Mouse (Mus musculus): ENCODE results near the gene Kbtbd4. TPM values are rescaled to one million over a fixed set of nuclear protein-coding genes. Genes with fewer than 3 reads are reported as not detected.

Kbtbd4 gene
- polyA plus RNA-seq, 1 experiment from 2014 or later, result 55.9 TPM

- Histone ChIP-seq H3K27me3 (ENCODE audit: insufficient read depth, poor library complexity, severe bottlenecking) (no peaks in the 10 kb centered on the region; the same call in 1 of the 2 replicates), H3K4me3 (no peak overlapping the region), H3K4me1 (replicated peaks) (peaks cover 33% of the 10 kb centered on the region), H3K27ac (no peak overlapping the region), H3K9me3 (no peaks in the 10 kb centered on the region), H3K36me3 (peaks cover 38% of the 10 kb centered on the region)
- 86% methylated on average over 1 of the region's 1 CpGs for WGBS
- DNase-seq (ENCODE audit: low spot score), result no peak
These were observed 11.0 kb downstream of the Kbtbd4 start for GRCm38 (mm10) chr2:90915516-90915915.

DNA sequence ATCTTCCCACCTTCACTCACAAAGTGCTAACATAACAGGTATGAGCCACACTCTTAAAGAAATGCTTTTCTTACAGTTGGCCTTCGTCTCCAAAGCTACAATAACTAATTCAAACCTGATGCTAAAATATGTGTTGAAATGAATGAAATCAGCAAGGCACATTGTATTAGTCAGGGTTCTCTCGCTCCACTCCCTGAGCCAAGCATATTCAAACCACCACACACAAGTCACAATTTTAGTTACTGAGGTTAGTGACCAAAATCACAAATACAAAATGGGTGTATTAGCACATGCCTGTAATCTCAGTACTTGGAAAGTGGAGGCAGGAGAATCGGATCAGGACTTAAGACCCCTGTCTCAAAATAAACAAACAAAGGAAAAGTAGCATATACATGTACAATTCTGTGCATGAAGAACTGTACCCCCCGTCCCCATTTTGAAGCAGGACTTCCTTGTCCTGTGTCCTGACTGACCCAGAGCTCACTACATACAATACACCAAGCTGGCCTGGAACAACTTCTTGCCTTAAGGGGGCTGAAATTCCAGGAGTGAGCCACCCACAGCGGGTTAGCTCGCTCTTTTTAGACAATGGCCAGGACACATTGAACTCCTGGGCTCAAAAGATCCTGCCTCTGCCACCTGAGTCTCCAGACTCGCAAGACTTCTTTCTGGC lies 12.2 kb downstream of the Kbtbd4 start:
- H3K4me3 ChIP-seq, result peak overlapping the region; percentile 71
- H3K36me3 ChIP-seq, result peaks cover 27% of the 10 kb centered on the region
- H3K9me3 ChIP-seq, result no peaks in the 10 kb centered on the region
- peaks cover 33% of the 10 kb centered on the region for H3K4me1 ChIP-seq (replicated peaks)
- 37% methylated on average over 7 of the region's 7 CpGs for WGBS
- no peaks in the 10 kb centered on the region; the same call in 1 of the 2 replicates for H3K27me3 ChIP-seq (ENCODE audit: insufficient read depth, poor library complexity, severe bottlenecking)
- no peak for DNase-seq (ENCODE audit: low spot score)
- peak overlapping the region; percentile 98 for H3K27ac ChIP-seq

DNA sequence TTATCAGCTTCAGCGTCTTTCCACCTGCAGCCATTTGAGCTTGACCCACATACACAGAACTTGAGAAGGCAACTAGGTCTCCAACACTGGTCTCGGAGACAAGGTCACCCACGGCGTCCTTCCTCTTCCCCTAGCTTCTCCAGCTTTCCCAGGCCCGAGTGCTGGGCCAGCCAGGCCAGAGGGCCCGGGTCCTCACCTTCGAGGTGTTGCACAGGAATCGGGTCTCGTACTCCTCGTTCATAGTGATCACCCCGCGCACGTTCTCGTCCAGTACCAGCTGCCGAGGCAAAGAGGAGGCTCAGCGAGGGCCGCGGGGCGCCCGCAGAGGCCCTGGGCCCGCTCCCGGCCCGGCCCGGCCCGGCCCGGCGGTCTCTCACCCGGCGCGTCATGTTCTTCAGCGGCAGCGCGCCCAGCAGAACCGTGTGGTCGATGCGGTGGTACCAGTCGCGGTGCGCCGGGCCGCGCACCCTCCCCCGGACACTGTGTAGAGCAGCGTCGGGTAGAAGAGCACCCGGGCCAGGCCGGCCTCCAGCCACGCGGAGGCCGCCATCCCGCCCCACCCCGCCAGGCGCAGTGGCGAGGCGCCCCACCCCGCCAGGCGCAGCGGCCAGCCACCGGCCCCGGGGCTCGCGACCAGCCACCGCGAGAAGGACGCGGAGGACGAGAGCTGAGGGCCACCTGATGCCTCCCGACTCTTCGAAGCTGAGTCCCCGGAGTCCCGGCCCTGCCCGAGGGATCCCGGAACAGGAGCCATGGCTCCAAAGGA lies 12.9 kb downstream of the Kbtbd4 start:
- H3K36me3 ChIP-seq, result peaks cover 21% of the 10 kb centered on the region
- WGBS, result under 1% methylated on average over 73 of the region's 73 CpGs
- DNase-seq (ENCODE audit: low spot score), result peak; percentile 82
- H3K9me3 ChIP-seq, result no peaks in the 10 kb centered on the region
- H3K4me3 ChIP-seq, result peak overlapping the region; percentile 71
- H3K4me1 ChIP-seq (replicated peaks), result peaks cover 33% of the 10 kb centered on the region
- peak overlapping the region; percentile 98 for H3K27ac ChIP-seq
- H3K27me3 ChIP-seq (ENCODE audit: insufficient read depth, poor library complexity, severe bottlenecking), result no peaks in the 10 kb centered on the region; the same call in 1 of the 2 replicates

DNA sequence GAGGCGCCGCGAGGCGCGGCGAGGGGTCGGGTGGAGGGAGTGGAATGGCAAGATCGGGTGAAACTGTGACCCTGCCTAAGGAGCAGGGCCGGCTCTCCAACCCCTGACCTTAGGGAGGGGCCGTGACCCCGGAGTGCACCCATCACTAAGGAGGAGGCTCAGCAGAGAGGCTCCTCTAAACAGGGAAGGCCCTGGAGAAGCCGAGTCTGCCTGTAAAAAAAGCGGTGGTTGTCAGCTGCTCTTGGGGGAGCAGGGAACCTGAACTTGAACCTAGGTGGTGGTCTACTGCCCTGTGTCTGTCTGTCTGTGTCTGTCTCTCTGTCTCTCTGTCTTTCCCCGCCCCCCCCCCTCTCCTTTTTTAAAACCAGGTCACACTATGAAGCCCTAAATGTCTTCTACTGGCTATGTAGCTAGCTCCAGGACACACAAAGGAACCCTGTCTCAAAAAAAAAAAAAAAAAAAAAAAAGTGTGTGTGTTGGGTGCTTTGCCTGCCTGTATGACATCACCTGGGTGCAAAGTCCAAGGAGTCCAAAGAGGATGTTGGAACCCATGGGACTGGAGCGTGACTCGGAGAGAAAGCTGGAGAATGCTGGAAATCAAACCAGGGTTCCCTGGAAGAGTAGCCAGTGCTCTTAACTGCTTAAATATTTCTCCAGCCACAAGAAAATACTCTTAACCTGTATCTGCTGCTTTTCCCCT lies 13.6 kb downstream of the Kbtbd4 start:
- DNase-seq (ENCODE audit: low spot score), result no peak
- 12% methylated on average over 16 of the region's 16 CpGs for WGBS

GRCm38 (mm10) chr2:90921178-90921577 lies 16.6 kb downstream of the Kbtbd4 start:
- 84% methylated on average over 1 of the region's 1 CpGs for WGBS
- H3K27me3 ChIP-seq (ENCODE audit: insufficient read depth, poor library complexity, severe bottlenecking), result no peaks in the 10 kb centered on the region; the same call in 1 of the 2 replicates
- no peaks in the 10 kb centered on the region for H3K9me3 ChIP-seq
- peaks cover 23% of the 10 kb centered on the region for H3K4me1 ChIP-seq (replicated peaks)
- no peak for DNase-seq (ENCODE audit: low spot score)
- H3K36me3 ChIP-seq, result no peaks in the 10 kb centered on the region
- H3K4me3 ChIP-seq, result no peak overlapping the region
- H3K27ac ChIP-seq, result no peak overlapping the region

More for the DNA sequence above, 13.6 kb downstream of the Kbtbd4 start:
- peaks cover 33% of the 10 kb centered on the region for H3K4me1 ChIP-seq (replicated peaks)
- H3K27me3 ChIP-seq (ENCODE audit: insufficient read depth, poor library complexity, severe bottlenecking), result no peaks in the 10 kb centered on the region; the same call in 1 of the 2 replicates
- peak overlapping the region; percentile 98 for H3K27ac ChIP-seq
- H3K4me3 ChIP-seq, result peak overlapping the region; percentile 71
- no peaks in the 10 kb centered on the region for H3K9me3 ChIP-seq
- peaks cover 14% of the 10 kb centered on the region for H3K36me3 ChIP-seq

- WGBS, result 96% methylated on average over 2 of the region's 2 CpGs
- no peaks in the 10 kb centered on the region; the same call in 1 of the 2 replicates for H3K27me3 ChIP-seq (ENCODE audit: insufficient read depth, poor library complexity, severe bottlenecking)
These were observed 18.1 kb downstream of the Kbtbd4 start for GRCm38 (mm10) chr2:90922636-90923035.

DNA sequence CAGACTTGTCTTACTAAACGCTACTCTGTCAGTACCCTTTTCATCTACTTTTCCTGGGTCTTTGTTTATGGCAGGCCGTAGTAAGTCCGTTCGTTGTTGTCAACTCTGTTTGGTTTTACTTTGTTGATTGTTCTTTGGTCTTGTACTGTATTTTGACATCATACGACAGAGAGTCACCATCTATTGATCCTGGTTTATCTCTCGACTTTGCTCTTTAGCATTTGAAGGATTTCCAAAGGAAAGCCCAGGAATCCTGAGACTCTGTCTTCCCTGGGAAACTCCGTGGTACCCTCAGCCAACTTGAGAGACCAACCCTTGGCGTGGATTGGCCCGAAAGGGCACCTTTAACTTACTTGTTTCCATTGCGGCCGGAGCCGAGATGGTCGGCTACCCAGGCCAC lies 24.0 kb downstream of the Kbtbd4 start:
- 88% methylated on average over 13 of the region's 13 CpGs for WGBS

More at GRCm38 (mm10) chr2:90922636-90923035, 18.1 kb downstream of the Kbtbd4 start:
- Histone ChIP-seq H3K4me3 (no peak overlapping the region), H3K4me1 (replicated peaks) (peaks cover 9% of the 10 kb centered on the region), H3K27ac (no peak overlapping the region), H3K9me3 (no peaks in the 10 kb centered on the region), H3K36me3 (no peaks in the 10 kb centered on the region)
- no peak for DNase-seq (ENCODE audit: low spot score)

GRCm38 (mm10) chr2:90931829-90932228 lies 27.3 kb downstream of the Kbtbd4 start:
- no peaks in the 10 kb centered on the region for H3K36me3 ChIP-seq
- DNase-seq (ENCODE audit: low spot score), result no peak
- H3K9me3 ChIP-seq, result no peaks in the 10 kb centered on the region
- no peaks in the 10 kb centered on the region for H3K27me3 ChIP-seq (ENCODE audit: insufficient read depth, poor library complexity, severe bottlenecking)
- H3K4me1 ChIP-seq (replicated peaks), result no peaks in the 10 kb centered on the region
- H3K4me3 ChIP-seq, result no peak overlapping the region
- 80% methylated on average over 8 of the region's 8 CpGs for WGBS
- H3K27ac ChIP-seq, result no peak overlapping the region

More for the DNA sequence above, 24.0 kb downstream of the Kbtbd4 start:
- no peaks in the 10 kb centered on the region for H3K27me3 ChIP-seq (ENCODE audit: insufficient read depth, poor library complexity, severe bottlenecking)
- H3K36me3 ChIP-seq, result no peaks in the 10 kb centered on the region
- no peak overlapping the region for H3K4me3 ChIP-seq
- no peak overlapping the region for H3K27ac ChIP-seq
- no peaks in the 10 kb centered on the region for H3K9me3 ChIP-seq
- DNase-seq (ENCODE audit: low spot score), result no peak
- H3K4me1 ChIP-seq (replicated peaks), result no peaks in the 10 kb centered on the region

GRCm38 (mm10) chr2:90932273-90932672 lies 27.7 kb downstream of the Kbtbd4 start:
- H3K27ac ChIP-seq, result no peak overlapping the region
- no peaks in the 10 kb centered on the region for H3K27me3 ChIP-seq (ENCODE audit: insufficient read depth, poor library complexity, severe bottlenecking)
- H3K36me3 ChIP-seq, result no peaks in the 10 kb centered on the region
- H3K9me3 ChIP-seq, result no peaks in the 10 kb centered on the region
- no peaks in the 10 kb centered on the region for H3K4me1 ChIP-seq (replicated peaks)
- no peak for DNase-seq (ENCODE audit: low spot score)
- WGBS, result 79% methylated on average over 2 of the region's 2 CpGs
- H3K4me3 ChIP-seq, result no peak overlapping the region

- Histone ChIP-seq H3K27ac (no peak overlapping the region), H3K27me3 (ENCODE audit: insufficient read depth, poor library complexity, severe bottlenecking) (no peaks in the 10 kb centered on the region), H3K4me3 (no peak overlapping the region), H3K4me1 (replicated peaks) (peaks cover 25% of the 10 kb centered on the region), H3K9me3 (no peaks in the 10 kb centered on the region), H3K36me3 (0 out of 2 replicates have a peak, but pooled peaks cover 8% of the 10 kb centered on the region)
- DNase-seq (ENCODE audit: low spot score), result no peak
- 73% methylated on average over 3 of the region's 3 CpGs for WGBS
These were observed 33.8 kb downstream of the Kbtbd4 start for GRCm38 (mm10) chr2:90938362-90938761.

DNA sequence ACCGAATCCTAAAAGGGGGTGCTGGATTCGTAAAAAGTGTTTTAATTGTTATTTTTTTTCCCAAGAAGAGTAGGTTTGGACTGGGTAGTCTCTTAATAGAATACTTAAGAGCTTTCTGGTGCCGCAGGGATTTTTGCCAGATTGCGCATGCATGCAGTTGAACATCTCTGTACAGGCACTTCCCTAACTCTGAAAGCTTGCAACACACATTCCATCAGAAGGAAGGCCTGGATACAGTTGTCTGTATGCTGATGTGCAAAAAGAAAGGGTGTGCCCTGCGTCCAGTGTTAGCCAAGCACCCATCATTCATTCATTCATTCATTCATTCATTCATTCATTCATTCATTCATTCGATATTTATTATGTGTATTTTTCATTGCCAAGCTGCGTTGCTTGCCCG lies 35.2 kb downstream of the Kbtbd4 start:
- Histone ChIP-seq H3K4me1 (replicated peaks) (peaks cover 25% of the 10 kb centered on the region), H3K27ac (peak overlapping the region; percentile 97), H3K36me3 (0 out of 2 replicates have a peak, but pooled peaks cover 13% of the 10 kb centered on the region), H3K27me3 (ENCODE audit: insufficient read depth, poor library complexity, severe bottlenecking) (no peaks in the 10 kb centered on the region), H3K4me3 (peak overlapping the region; percentile 99), H3K9me3 (no peaks in the 10 kb centered on the region)
- DNase-seq (ENCODE audit: low spot score), result no peak
- WGBS, result 58% methylated on average over 8 of the region's 8 CpGs

All from hindbrain, embryonic 10.5 days (tissue).